Mouse (Mus musculus): ENCODE measurements around the gene Flrt2.

DNA sequence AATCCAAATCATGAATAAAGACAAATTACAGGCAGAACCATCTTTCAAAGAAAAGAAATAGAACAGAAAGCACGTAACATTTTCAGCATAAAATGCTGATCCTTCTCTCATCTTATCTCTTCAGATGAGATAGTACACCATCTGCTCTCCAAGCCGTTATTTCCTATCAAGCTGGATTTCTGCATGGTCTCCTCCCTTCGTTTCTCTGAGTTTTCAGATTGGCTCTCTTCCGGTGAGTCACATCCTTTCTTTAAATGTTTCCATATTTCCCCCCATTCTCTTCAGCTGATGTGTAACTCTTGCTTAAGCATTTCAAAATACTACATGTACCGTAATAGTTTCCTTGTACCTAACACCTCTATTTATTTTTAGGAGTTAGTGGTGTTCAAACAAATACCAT lies 16.3 kb upstream of the Flrt2 start:
- TF ChIP-seq POLR2A (IDR thresholded peaks at IDR 0.05; ENCODE audit: borderline replicate concordance, low read depth, low read length) = no peak
- no peak for TF ChIP-seq CTCF (IDR thresholded peaks at IDR 0.05; ENCODE audit: low read depth, low read length)
